Mouse (Mus musculus) midbrain, embryonic 14.5 days (tissue): ENCODE data around the gene Eif3b. TPM values are rescaled to one million over a fixed set of nuclear protein-coding genes. Genes with fewer than 3 reads are reported as not detected.

Experiments
- ATAC-seq: fragments of 200-750 bp; cut with Nextera tagmentation; 2 replicates; pipeline ENCODE4 v1.8.0; 2017; ENCODE audit warnings: moderate number of reproducible peaks, moderate library complexity; ENCODE audit not compliant: low FRiP score, low TSS enrichment
- DNase-seq: peaks from one replicate; pipeline ENCODE4 v3.0.0-alpha.2; 2015
- H3K27ac ChIP-seq: fragments of 300-500 bp; sonication (generic); replicated peaks from 2 replicates; pipeline ENCODE4 v1.5.1; 2014; ENCODE audit warnings: mild to moderate bottlenecking, low read depth, low read length, moderate library complexity
- H3K27me3 ChIP-seq: fragments of 300-500 bp; sonication (generic); 2 replicates; pipeline ENCODE4 v1.6.1; 2014; ENCODE audit warnings: low read length, control low read depth, mixed read lengths; ENCODE audit not compliant: control insufficient read depth, insufficient read depth
- H3K36me3 ChIP-seq: fragments of 300-500 bp; sonication (generic); 2 replicates; pipeline ENCODE4 v1.6.1; 2014; ENCODE audit warnings: low read length, control low read depth; ENCODE audit not compliant: control insufficient read depth, insufficient read depth
- H3K4me1 ChIP-seq: fragments of 300-500 bp; sonication (generic); 2 replicates; pipeline ENCODE4 v1.6.1; 2014; ENCODE audit warnings: mild to moderate bottlenecking, antibody characterized with exemption, low read length, control low read depth; ENCODE audit not compliant: control insufficient read depth, insufficient read depth
- H3K4me2 ChIP-seq: fragments of 300-500 bp; sonication (generic); 2 replicates; pipeline ENCODE4 v1.6.1; 2014; ENCODE audit warnings: mild to moderate bottlenecking, low read length, moderate library complexity
- H3K4me3 ChIP-seq: fragments of 300-500 bp; sonication (generic); replicated peaks from 2 replicates; pipeline ENCODE4 v1.5.1; 2014; ENCODE audit warnings: low read depth, low read length
- H3K9ac ChIP-seq: fragments of 300-500 bp; sonication (generic); replicated peaks from 2 replicates; pipeline ENCODE4 v1.6.1; 2014; ENCODE audit warnings: mild to moderate bottlenecking, low read length, moderate library complexity
- H3K9me3 ChIP-seq: fragments of 300-500 bp; sonication (generic); 2 replicates; pipeline ENCODE4 v1.6.1; 2016; ENCODE audit warnings: low read length, control low read depth, mixed read lengths; ENCODE audit not compliant: control insufficient read depth
- WGBS: fragments of 180-500 bp; shearing (Covaris S2); extraction: QIAGEN DNeasy Blood & Tissue Kit; methylation state at CpG from one replicate; pipeline ENCODE4 v1.1.7; 2014; 5-methylcytosine and 5-hydroxymethylcytosine counted together
- polyA plus RNA-seq: library from polyadenylated mRNA; unstranded; fragments of >200 nt; fragmentation: Nextera tagmentation; extraction: Ambion mirVana; gene quantifications from 2 replicates; pipeline ENCODE4 v1.2.1, GENCODE M21; 2014

Gene Eif3b
- polyA plus RNA-seq, 1 experiment from 2014 or later, result 90.6 TPM

DNA sequence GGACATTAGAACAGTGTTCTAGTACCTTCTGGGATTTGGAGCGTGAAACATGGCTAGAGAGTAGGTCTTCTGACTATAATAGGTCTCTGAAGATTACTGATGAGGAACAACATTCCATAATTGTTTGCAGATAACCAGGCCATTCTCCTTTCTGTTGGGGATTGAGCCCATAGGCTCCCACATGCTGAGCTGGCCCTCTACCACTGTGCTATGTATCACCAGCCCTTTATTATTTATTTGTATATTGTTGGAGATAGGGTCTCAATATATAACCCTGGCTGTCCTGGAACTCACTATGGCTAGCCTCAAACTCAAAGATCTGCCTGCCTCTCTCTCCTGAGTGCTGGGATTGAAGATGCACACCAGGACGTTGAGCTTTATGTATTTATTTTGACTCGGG lies 29.5 kb upstream of the Eif3b start:
- Histone ChIP-seq H3K4me1 (peaks cover 15% of the 10 kb centered on the region), H3K4me2 (peak overlapping the region; percentile 87), H3K4me3 (peak overlapping the region; percentile 73), H3K9ac (no peak overlapping the region), H3K36me3 (no peaks in the 10 kb centered on the region), H3K27me3 (no peaks in the 10 kb centered on the region), H3K9me3 (no peaks in the 10 kb centered on the region), H3K27ac (no peak overlapping the region; the same call in 1 of the 2 replicates)
- ATAC-seq, result no peak
- no peak for DNase-seq
- WGBS, result 66% methylated on average over 3 of the region's 3 CpGs

DNA sequence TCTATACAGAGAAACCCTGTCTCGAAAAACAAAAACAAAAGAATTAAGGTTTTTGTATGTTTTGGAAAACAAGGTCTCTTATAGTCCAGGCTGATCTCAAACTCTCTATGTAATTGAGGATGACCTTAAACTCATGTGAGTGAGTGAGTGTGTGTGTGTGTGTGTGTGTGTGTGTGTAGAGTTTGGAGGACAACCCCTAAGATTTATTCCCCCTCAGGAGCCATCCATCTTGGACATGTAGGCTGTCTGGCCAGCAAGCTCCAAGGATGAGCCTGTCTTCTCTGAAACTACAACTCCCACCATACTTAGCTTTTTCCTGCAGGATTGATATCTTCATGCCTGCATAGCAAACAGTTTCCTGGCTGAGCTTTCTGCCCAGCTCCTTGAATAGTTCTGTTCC lies 27.7 kb upstream of the Eif3b start:
- Histone ChIP-seq H3K9ac (no peak overlapping the region), H3K4me2 (no peak overlapping the region), H3K27me3 (no peaks in the 10 kb centered on the region), H3K4me3 (no peak overlapping the region), H3K36me3 (no peaks in the 10 kb centered on the region), H3K4me1 (peaks cover 15% of the 10 kb centered on the region), H3K9me3 (no peaks in the 10 kb centered on the region), H3K27ac (no peak overlapping the region)
- 74% methylated on average over 1 of the region's 1 CpGs for WGBS
- ATAC-seq (no peak), DNase-seq (no peak)

DNA sequence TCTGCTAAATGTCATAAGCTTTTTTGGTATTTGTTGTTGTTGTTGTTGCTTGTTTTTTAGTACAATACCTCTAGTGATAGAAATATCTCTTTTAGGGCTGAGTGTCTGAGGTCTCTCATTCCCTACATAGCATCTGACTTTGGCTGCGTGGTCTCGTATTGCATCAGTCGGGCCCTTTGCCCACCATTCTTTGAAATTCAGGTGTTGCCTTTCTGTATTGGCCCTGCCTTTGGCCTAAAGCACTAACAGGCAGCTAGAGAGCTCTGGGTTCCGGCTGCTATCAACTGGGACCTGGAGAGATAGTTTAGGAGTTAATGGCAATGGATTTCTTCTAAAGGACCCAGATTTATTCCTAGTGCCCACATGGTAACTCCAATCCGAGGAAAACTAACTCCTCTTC lies 27.1 kb upstream of the Eif3b start:
- Histone ChIP-seq H3K4me2 (no peak overlapping the region), H3K9ac (no peak overlapping the region), H3K27ac (no peak overlapping the region), H3K9me3 (no peaks in the 10 kb centered on the region), H3K27me3 (no peaks in the 10 kb centered on the region), H3K4me3 (no peak overlapping the region), H3K4me1 (peaks cover 15% of the 10 kb centered on the region), H3K36me3 (no peaks in the 10 kb centered on the region)
- 92% methylated on average over 5 of the region's 5 CpGs for WGBS
- ATAC-seq (no peak), DNase-seq (no peak)

DNA sequence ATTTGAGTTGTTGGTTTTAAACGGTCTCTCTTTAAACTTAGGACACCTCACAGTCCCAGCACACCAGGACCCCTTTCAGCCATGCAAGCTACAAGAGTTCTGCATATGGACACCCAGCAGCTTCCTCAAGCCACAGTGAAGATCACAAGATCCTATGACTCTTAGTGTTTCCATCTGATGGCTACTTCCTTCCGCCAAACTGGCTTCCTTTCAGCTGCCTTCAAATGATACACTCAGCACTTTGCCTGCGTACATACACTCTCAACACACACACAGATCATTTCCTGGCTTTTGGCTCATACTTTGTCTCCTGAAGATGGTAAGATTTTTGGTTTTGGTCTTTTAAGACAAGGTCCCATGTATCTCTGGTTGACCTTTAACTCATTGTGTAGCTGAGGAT lies 26.4 kb upstream of the Eif3b start:
- ATAC-seq, result no peak
- no peak overlapping the region for H3K4me2 ChIP-seq
- no peaks in the 10 kb centered on the region for H3K36me3 ChIP-seq
- peaks cover 13% of the 10 kb centered on the region for H3K4me1 ChIP-seq
- no peaks in the 10 kb centered on the region for H3K9me3 ChIP-seq
- H3K9ac ChIP-seq, result no peak overlapping the region
- DNase-seq, result no peak
- H3K27me3 ChIP-seq, result no peaks in the 10 kb centered on the region
- H3K27ac ChIP-seq, result no peak overlapping the region
- 94% methylated on average over 3 of the region's 3 CpGs for WGBS
- no peak overlapping the region for H3K4me3 ChIP-seq

DNA sequence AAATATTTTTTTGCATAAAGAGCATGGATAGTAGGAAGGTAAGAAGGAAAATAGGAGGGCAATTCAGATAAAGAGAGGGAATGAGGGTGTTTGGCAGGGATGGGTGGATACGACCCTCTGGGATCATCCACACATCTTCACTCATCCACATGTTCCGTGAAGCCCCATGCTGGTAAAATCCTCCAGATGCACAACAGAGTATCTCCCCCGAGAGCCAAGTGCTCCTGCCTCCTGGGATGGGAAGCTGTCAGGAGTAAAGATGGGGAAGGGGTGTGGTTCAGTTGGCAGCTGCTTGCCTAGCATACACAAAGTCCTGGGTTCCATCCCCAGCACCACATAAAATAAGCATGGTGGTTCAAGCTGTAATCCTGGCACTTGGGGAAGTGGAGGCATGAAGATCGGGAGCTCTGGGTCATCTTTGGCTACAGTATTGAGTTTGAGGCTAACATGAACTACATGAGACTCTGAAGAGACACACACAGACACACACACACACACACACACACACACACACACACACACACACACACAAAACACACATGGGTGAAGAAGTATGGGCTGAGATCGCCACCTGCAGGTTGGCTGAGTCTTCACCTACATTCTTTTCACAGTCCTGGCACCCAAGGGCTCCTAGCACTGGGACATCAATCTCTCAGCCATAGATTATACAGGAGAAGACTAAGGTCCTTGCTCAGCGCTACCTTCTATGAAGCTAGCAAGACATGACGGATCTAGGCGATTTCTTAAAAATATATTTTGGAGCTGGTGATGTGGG lies 22.8 kb upstream of the Eif3b start:
- H3K27me3 ChIP-seq, result no peaks in the 10 kb centered on the region
- H3K4me3 ChIP-seq, result no peak overlapping the region
- no peak overlapping the region for H3K9ac ChIP-seq
- H3K4me1 ChIP-seq, result no peaks in the 10 kb centered on the region
- DNase-seq (peak; percentile 17), ATAC-seq (no peak)
- 71% methylated on average over 8 of the region's 8 CpGs for WGBS
- no peaks in the 10 kb centered on the region for H3K36me3 ChIP-seq
- no peaks in the 10 kb centered on the region for H3K9me3 ChIP-seq
- H3K4me2 ChIP-seq, result no peak overlapping the region
- no peak overlapping the region for H3K27ac ChIP-seq

DNA sequence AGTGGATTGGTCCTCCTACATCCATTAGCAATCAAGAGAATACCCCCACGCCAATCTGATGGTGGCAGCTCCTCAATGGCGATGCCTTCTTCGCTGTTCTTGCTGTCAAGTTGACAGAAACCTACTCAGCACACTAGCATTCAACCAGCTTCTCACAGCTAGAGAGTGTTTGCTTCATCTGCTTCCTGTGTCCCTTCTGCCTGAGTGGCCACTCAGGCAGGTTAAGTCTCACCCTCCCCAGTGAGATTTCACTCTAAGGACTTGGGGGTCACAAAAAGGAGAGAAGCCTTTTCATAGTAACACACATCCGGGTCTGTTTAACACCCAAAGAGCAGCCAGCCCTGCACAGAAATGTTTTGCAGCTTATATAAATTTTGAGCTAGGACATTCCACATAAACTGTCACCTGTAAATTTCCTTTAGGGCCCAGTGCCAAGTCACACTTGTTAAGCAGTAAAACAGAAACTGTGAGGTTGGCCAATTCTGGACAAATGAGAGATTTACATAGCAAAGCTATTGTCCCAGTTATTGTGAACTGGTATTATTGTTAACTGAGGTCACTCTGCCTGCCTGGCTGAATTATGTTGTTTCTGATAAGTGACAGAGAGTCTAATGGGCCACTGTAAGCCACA lies 16.4 kb upstream of the Eif3b start:
- no peaks in the 10 kb centered on the region for H3K9me3 ChIP-seq
- no peak overlapping the region for H3K4me3 ChIP-seq
- no peaks in the 10 kb centered on the region for H3K4me1 ChIP-seq
- no peak overlapping the region for H3K9ac ChIP-seq
- H3K27me3 ChIP-seq, result no peaks in the 10 kb centered on the region
- WGBS, result 87% methylated on average over 4 of the region's 4 CpGs
- no peak overlapping the region for H3K4me2 ChIP-seq
- ATAC-seq (no peak), DNase-seq (no peak)
- H3K36me3 ChIP-seq, result no peaks in the 10 kb centered on the region
- no peak overlapping the region for H3K27ac ChIP-seq

DNA sequence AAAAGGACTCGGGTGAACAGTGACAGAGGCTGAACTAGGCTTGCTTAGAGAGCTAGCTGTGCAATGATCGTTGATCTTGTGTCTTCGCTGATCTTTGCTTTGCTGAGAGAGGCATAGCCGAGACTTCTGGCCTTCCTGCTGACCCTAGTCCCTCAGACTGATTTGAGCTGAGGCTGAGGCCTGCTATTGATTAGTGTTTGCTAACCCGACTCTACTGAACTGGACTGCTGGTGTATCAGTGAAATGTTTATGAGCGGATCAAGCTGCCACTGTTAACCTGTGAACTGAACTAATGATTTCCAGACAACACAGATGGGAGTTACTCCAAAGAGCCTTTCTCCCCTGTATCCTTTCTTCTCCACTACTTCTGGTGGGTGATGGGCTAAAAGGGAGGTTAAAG lies 14.0 kb upstream of the Eif3b start:
- no peaks in the 10 kb centered on the region for H3K27me3 ChIP-seq
- 88% methylated on average over 6 of the region's 6 CpGs for WGBS
- no peak overlapping the region for H3K4me2 ChIP-seq
- no peaks in the 10 kb centered on the region for H3K36me3 ChIP-seq
- no peak overlapping the region for H3K27ac ChIP-seq
- no peak for DNase-seq
- no peak overlapping the region for H3K4me3 ChIP-seq
- no peak overlapping the region for H3K9ac ChIP-seq
- H3K9me3 ChIP-seq, result no peaks in the 10 kb centered on the region
- ATAC-seq, result no peak
- no peaks in the 10 kb centered on the region for H3K4me1 ChIP-seq

DNA sequence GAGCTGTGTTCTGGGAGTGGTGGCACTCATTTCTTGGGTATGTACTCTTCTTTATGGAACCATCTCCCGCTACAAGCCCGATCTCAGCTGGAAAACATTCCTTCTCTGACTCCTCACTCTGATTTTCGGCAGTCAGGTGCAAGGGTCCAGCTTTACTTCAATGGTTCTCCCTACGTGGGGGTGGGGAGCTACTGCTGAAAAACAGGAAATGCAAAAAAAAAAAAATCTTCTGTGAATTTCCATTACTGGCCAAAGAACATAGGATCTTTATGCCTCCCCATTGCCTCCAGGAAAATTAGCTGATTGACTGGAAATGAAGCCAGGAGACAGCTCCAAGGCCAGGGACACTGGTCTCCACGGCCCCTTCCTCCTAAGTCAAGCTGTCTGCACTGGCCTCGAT lies 12.5 kb upstream of the Eif3b start:
- Histone ChIP-seq H3K27ac (no peak overlapping the region), H3K4me1 (no peaks in the 10 kb centered on the region), H3K9me3 (no peaks in the 10 kb centered on the region), H3K36me3 (no peaks in the 10 kb centered on the region), H3K9ac (no peak overlapping the region), H3K27me3 (no peaks in the 10 kb centered on the region), H3K4me2 (no peak overlapping the region), H3K4me3 (no peak overlapping the region)
- ATAC-seq (no peak), DNase-seq (no peak)
- WGBS, result 76% methylated on average over 6 of the region's 6 CpGs

DNA sequence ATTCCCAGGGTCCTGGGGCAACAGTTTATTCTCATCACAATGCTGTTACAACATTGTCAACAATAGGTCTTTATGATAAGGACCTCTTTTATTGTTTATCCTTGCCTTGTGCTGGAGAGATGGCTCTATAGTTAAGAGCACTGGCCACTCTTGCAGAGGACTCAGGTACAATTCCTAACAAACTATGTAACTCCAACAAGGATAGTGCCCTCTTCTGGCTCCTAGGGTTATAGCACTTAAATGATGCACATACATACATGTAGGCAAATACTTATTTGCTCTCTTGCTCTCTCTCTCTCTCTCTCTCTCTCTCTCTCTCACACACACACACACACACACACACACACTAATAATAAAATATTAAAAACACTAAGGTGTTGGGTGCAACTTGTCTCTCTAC lies 10.3 kb upstream of the Eif3b start:
- no peaks in the 10 kb centered on the region for H3K27me3 ChIP-seq
- no peak overlapping the region for H3K4me2 ChIP-seq
- no peaks in the 10 kb centered on the region for H3K36me3 ChIP-seq
- H3K9ac ChIP-seq, result no peak overlapping the region
- no peaks in the 10 kb centered on the region for H3K4me1 ChIP-seq
- ATAC-seq, result no peak
- no peak overlapping the region for H3K27ac ChIP-seq
- DNase-seq, result no peak
- H3K9me3 ChIP-seq, result no peaks in the 10 kb centered on the region
- H3K4me3 ChIP-seq, result no peak overlapping the region
